Mouse (Mus musculus): Measurements from ENCODE around the gene Mybphl. TPM values are rescaled to one million over a fixed set of nuclear protein-coding genes. Genes with fewer than 3 reads are reported as not detected.

Gene Mybphl
- polyA plus RNA-seq, 1 experiment from 2014 or later, result 94.5 TPM

- Histone ChIP-seq H3K4me2 (ENCODE audit: low read length) (no peak overlapping the region), H3K9ac (ENCODE audit: low read length) (no peak overlapping the region), H3K27ac (replicated peaks in 1 of 2; ENCODE audit: control insufficient read depth in 1 of 2, insufficient read depth in 1 of 2, low read depth in 2 of 2, low read length in 2 of 2) (no peak overlapping the region), H3K9me3 (ENCODE audit: control insufficient read depth, low read length) (peaks cover 6% of the 10 kb centered on the region; the same call in 1 of the 2 replicates), H3K4me3 (ENCODE audit: control insufficient read depth in 1 of 2, insufficient read depth in 1 of 2, low read depth in 1 of 2, low read length in 2 of 2) (no peak overlapping the region), H3K27me3 (ENCODE audit: control insufficient read depth, insufficient read depth, low read length) (peaks cover 9% of the 10 kb centered on the region; the same call in 1 of the 2 replicates), H3K36me3 (ENCODE audit: control insufficient read depth, insufficient read depth, low read length) (0 out of 2 replicates have a peak, but pooled peaks cover 5% of the 10 kb centered on the region), H3K4me1 (ENCODE audit: control insufficient read depth in 2 of 2, insufficient read depth in 2 of 2, low read length in 2 of 2) (peaks cover 3 to 9% of the 10 kb centered on the region in 2 experiments; a peak in 2 of 4 replicates)
- ATAC-seq (ENCODE audit: insufficient number of reproducible peaks, insufficient read depth, low FRiP score, low read depth), result no peak
- 49% methylated on average over 5 of the region's 5 CpGs for WGBS
Measured at GRCm38 (mm10) chr3:108410359-108410714, 45.6 kb downstream of the Mybphl start.

GRCm38 (mm10) chr3:108411026-108411753 is 46.5 kb downstream of the Mybphl start:
- WGBS, result 62% methylated on average over 5 of the region's 5 CpGs
- H3K9me3 ChIP-seq (ENCODE audit: control insufficient read depth, low read length), result peaks cover 6% of the 10 kb centered on the region; the same call in 1 of the 2 replicates
- no peak overlapping the region for H3K4me2 ChIP-seq (ENCODE audit: low read length)
- H3K36me3 ChIP-seq (ENCODE audit: control insufficient read depth, insufficient read depth, low read length), result 0 out of 2 replicates have a peak, but pooled peaks cover 5% of the 10 kb centered on the region
- peaks cover 3 to 9% of the 10 kb centered on the region in 2 experiments; a peak in 2 of 4 replicates for H3K4me1 ChIP-seq (ENCODE audit: control insufficient read depth in 2 of 2, insufficient read depth in 2 of 2, low read length in 2 of 2)
- H3K4me3 ChIP-seq (ENCODE audit: control insufficient read depth in 1 of 2, insufficient read depth in 1 of 2, low read depth in 1 of 2, low read length in 2 of 2), result no peak overlapping the region
- ATAC-seq (ENCODE audit: insufficient number of reproducible peaks, insufficient read depth, low FRiP score, low read depth), result no peak
- H3K27ac ChIP-seq (replicated peaks in 1 of 2; ENCODE audit: control insufficient read depth in 1 of 2, insufficient read depth in 1 of 2, low read depth in 2 of 2, low read length in 2 of 2), result peak overlapping the region in 1 of 2 experiments; percentile 28; a peak in 1 of 4 replicates
- peak overlapping the region; percentile 25 for H3K9ac ChIP-seq (ENCODE audit: low read length)
- peaks cover 11% of the 10 kb centered on the region for H3K27me3 ChIP-seq (ENCODE audit: control insufficient read depth, insufficient read depth, low read length)

GRCm38 (mm10) chr3:108411754-108412121 is 47.0 kb downstream of the Mybphl start:
- peaks cover 16% of the 10 kb centered on the region for H3K27me3 ChIP-seq (ENCODE audit: control insufficient read depth, insufficient read depth, low read length)
- 71% methylated on average over 8 of the region's 8 CpGs for WGBS
- peaks cover 6% of the 10 kb centered on the region; the same call in 1 of the 2 replicates for H3K9me3 ChIP-seq (ENCODE audit: control insufficient read depth, low read length)
- no peak overlapping the region for H3K4me2 ChIP-seq (ENCODE audit: low read length)
- ATAC-seq (ENCODE audit: insufficient number of reproducible peaks, insufficient read depth, low FRiP score, low read depth), result no peak
- no peak overlapping the region for H3K4me3 ChIP-seq (ENCODE audit: control insufficient read depth in 1 of 2, insufficient read depth in 1 of 2, low read depth in 1 of 2, low read length in 2 of 2)
- peak overlapping the region in 1 of 2 experiments; percentile 28; a peak in 1 of 4 replicates for H3K27ac ChIP-seq (replicated peaks in 1 of 2; ENCODE audit: control insufficient read depth in 1 of 2, insufficient read depth in 1 of 2, low read depth in 2 of 2, low read length in 2 of 2)
- peak overlapping the region; percentile 25; the same call in 1 of the 2 replicates for H3K9ac ChIP-seq (ENCODE audit: low read length)
- H3K4me1 ChIP-seq (ENCODE audit: control insufficient read depth in 2 of 2, insufficient read depth in 2 of 2, low read length in 2 of 2), result peaks cover 3 to 9% of the 10 kb centered on the region in 2 experiments; a peak in 2 of 4 replicates
- 0 out of 2 replicates have a peak, but pooled peaks cover 5% of the 10 kb centered on the region for H3K36me3 ChIP-seq (ENCODE audit: control insufficient read depth, insufficient read depth, low read length)

- Histone ChIP-seq H3K9me3 (ENCODE audit: control insufficient read depth, low read length) (peaks cover 6% of the 10 kb centered on the region; the same call in 1 of the 2 replicates), H3K4me2 (ENCODE audit: low read length) (no peak overlapping the region), H3K9ac (ENCODE audit: low read length) (no peak overlapping the region), H3K27ac (replicated peaks in 1 of 2; ENCODE audit: control insufficient read depth in 1 of 2, insufficient read depth in 1 of 2, low read depth in 2 of 2, low read length in 2 of 2) (no peak overlapping the region), H3K36me3 (ENCODE audit: control insufficient read depth, insufficient read depth, low read length) (0 out of 2 replicates have a peak, but pooled peaks cover 5% of the 10 kb centered on the region), H3K4me3 (ENCODE audit: control insufficient read depth in 1 of 2, insufficient read depth in 1 of 2, low read depth in 1 of 2, low read length in 2 of 2) (no peak overlapping the region), H3K27me3 (ENCODE audit: control insufficient read depth, insufficient read depth, low read length) (peaks cover 16% of the 10 kb centered on the region), H3K4me1 (ENCODE audit: control insufficient read depth in 2 of 2, insufficient read depth in 2 of 2, low read length in 2 of 2) (peaks cover 3 to 9% of the 10 kb centered on the region in 2 experiments; a peak in 2 of 4 replicates)
- 94% methylated on average over 35 of the region's 35 CpGs for WGBS
- ATAC-seq (ENCODE audit: insufficient number of reproducible peaks, insufficient read depth, low FRiP score, low read depth), result no peak
Measured at GRCm38 (mm10) chr3:108413634-108414360, 49.1 kb downstream of the Mybphl start.

GRCm38 (mm10) chr3:108414857-108415830 is 50.4 kb downstream of the Mybphl start, which contains the start of gene Celsr2:
Gene Celsr2, minus strand, starts transcription at chr3:108415552.
- H3K9me3 ChIP-seq (ENCODE audit: control insufficient read depth, low read length), result peaks cover 6% of the 10 kb centered on the region; the same call in 1 of the 2 replicates
- no peak within 1 kb of the TSS for H3K27ac ChIP-seq (replicated peaks in 1 of 2; ENCODE audit: control insufficient read depth in 1 of 2, insufficient read depth in 1 of 2, low read depth in 2 of 2, low read length in 2 of 2)
- no peak for ATAC-seq (ENCODE audit: insufficient number of reproducible peaks, insufficient read depth, low FRiP score, low read depth)
- 10% methylated on average over 42 of the region's 67 CpGs for WGBS
- H3K9ac ChIP-seq (ENCODE audit: low read length), result peak within 1 kb of the TSS; percentile 79
- peaks cover 16% of the 10 kb centered on the region for H3K27me3 ChIP-seq (ENCODE audit: control insufficient read depth, insufficient read depth, low read length)
- H3K36me3 ChIP-seq (ENCODE audit: control insufficient read depth, insufficient read depth, low read length), result 0 out of 2 replicates have a peak, but pooled peaks cover 5% of the 10 kb centered on the region
- H3K4me1 ChIP-seq (ENCODE audit: control insufficient read depth in 2 of 2, insufficient read depth in 2 of 2, low read length in 2 of 2), result peaks cover 3 to 9% of the 10 kb centered on the region in 2 experiments; a peak in 2 of 4 replicates
- H3K4me2 ChIP-seq (ENCODE audit: low read length), result peak within 1 kb of the TSS; percentile 100
- H3K4me3 ChIP-seq (ENCODE audit: control insufficient read depth in 1 of 2, insufficient read depth in 1 of 2, low read depth in 1 of 2, low read length in 2 of 2), result peak within 1 kb of the TSS; percentile 74 to 78

GRCm38 (mm10) chr3:108415831-108416223 is 51.1 kb downstream of the Mybphl start:
- Histone ChIP-seq H3K9me3 (ENCODE audit: control insufficient read depth, low read length) (peaks cover 6% of the 10 kb centered on the region; the same call in 1 of the 2 replicates), H3K36me3 (ENCODE audit: control insufficient read depth, insufficient read depth, low read length) (0 out of 2 replicates have a peak, but pooled peaks cover 5% of the 10 kb centered on the region), H3K9ac (ENCODE audit: low read length) (peak overlapping the region; percentile 79), H3K27ac (replicated peaks in 1 of 2; ENCODE audit: control insufficient read depth in 1 of 2, insufficient read depth in 1 of 2, low read depth in 2 of 2, low read length in 2 of 2) (no peak overlapping the region), H3K27me3 (ENCODE audit: control insufficient read depth, insufficient read depth, low read length) (peaks cover 16% of the 10 kb centered on the region), H3K4me3 (ENCODE audit: control insufficient read depth in 1 of 2, insufficient read depth in 1 of 2, low read depth in 1 of 2, low read length in 2 of 2) (peak overlapping the region; percentile 74 to 78), H3K4me1 (ENCODE audit: control insufficient read depth in 2 of 2, insufficient read depth in 2 of 2, low read length in 2 of 2) (peaks cover 3 to 9% of the 10 kb centered on the region in 2 experiments; a peak in 2 of 4 replicates), H3K4me2 (ENCODE audit: low read length) (peak overlapping the region; percentile 100)
- ATAC-seq (ENCODE audit: insufficient number of reproducible peaks, insufficient read depth, low FRiP score, low read depth), result peak; percentile 76
- WGBS, result under 1% methylated on average over 46 of the region's 48 CpGs
